Mouse (Mus musculus) MEL (cell line): ENCODE measurements around the gene Tank.

Experiments
- BHLHE40 ChIP-seq: IDR thresholded peaks from 2 replicates; pipeline ENCODE4 v1.6.1; 2012; ENCODE audit warnings: low read depth, mild to moderate bottlenecking, inconsistent platforms, low read length, improper control_type of control experiment, borderline replicate concordance
- CTCF ChIP-seq, 3 experiments: IDR thresholded peaks in 2 of 3; conservative IDR thresholded peaks in 1 of 3; 2 replicates each; pipeline ENCODE4 v1.5.1; 2011 to 2012; ENCODE audit warnings: low read length in 3 of 3, low read depth in 2 of 3, mild to moderate bottlenecking in 2 of 3, improper control_type of control experiment in 1 of 3, inconsistent platforms in 1 of 3, mixed read lengths in 1 of 3, moderate library complexity in 1 of 3; ENCODE audit not compliant: control insufficient read depth in 1 of 3, insufficient read depth in 1 of 3, poor library complexity in 1 of 3, severe bottlenecking in 1 of 3
- EP300 ChIP-seq, 2 experiments: IDR thresholded peaks; 2 replicates each; pipeline ENCODE4 v1.6.1; 2011; ENCODE audit warnings: improper control_type of control experiment in 2 of 2, low read length in 2 of 2, low read depth in 1 of 2, mild to moderate bottlenecking in 1 of 2
- MYC ChIP-seq: IDR thresholded peaks from 2 replicates; pipeline ENCODE4 v1.6.1; 2011; ENCODE audit warnings: low read depth, mild to moderate bottlenecking, low read length, improper control_type of control experiment, moderate library complexity
- POLR2A ChIP-seq, 2 experiments: IDR thresholded peaks; 2 replicates each; pipeline ENCODE4 v1.6.1; 2011 to 2012; ENCODE audit warnings: low read length in 2 of 2, mild to moderate bottlenecking in 2 of 2, control low read depth in 1 of 2, improper control_type of control experiment in 1 of 2, low read depth in 1 of 2, moderate library complexity in 1 of 2; ENCODE audit not compliant: control insufficient read depth in 1 of 2, insufficient read depth in 1 of 2, poor library complexity in 1 of 2
- RAD21 ChIP-seq: IDR thresholded peaks from 2 replicates; pipeline ENCODE4 v1.6.1; 2011; ENCODE audit warnings: mild to moderate bottlenecking, low read depth, low read length, improper control_type of control experiment
- ZMIZ1 ChIP-seq: IDR thresholded peaks from 2 replicates; pipeline ENCODE4 v1.6.1; 2012; ENCODE audit warnings: low read depth, mild to moderate bottlenecking, inconsistent platforms, low read length, improper control_type of control experiment, moderate library complexity

DNA sequence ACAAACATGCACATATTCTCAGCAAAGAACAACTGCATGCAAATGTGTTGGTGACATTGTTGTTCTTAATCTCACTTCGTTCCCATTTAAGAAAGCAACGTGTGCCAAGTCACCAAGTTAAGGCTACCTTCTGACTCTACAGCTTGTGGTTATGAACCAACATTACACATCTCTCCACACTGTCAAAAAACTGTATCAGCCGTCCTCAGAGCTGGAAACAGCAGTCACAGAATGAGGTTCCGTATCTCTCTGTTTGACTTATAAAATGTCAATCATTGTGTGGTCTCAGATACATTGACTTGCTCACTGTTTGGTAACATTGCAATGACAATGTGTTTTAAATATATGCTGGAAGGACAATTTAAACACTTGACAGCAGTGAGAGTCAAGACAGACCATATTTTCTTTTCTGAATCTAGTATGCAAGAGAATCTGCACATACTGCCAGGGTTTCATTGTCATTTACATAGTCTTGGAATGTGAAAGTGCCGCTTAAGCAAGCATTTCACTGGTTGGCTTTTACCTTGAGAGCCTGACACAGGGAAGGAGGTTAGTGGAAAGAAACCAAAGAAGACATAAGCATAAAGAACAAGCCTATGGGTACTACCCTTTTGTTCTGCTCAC is 20.4 kb upstream of the Tank start:
- no peak for TF ChIP-seq MYC
- TF ChIP-seq ZMIZ1: no peak
- no peak for TF ChIP-seq POLR2A (IDR thresholded peaks at IDR 0.05; ENCODE audit: control insufficient read depth in 1 of 2, insufficient read depth in 1 of 2, low read depth in 1 of 2, low read length in 2 of 2, poor library complexity in 1 of 2)
- TF ChIP-seq BHLHE40: no peak
- TF ChIP-seq EP300 (IDR thresholded peaks at IDR 0.05; ENCODE audit: low read depth in 1 of 2, low read length in 2 of 2): no peak
- no peak for TF ChIP-seq CTCF (IDR thresholded peaks at IDR 0.05 in 2 of 3, conservative IDR thresholded peaks at IDR 0.05 in 1 of 3; ENCODE audit: control insufficient read depth in 1 of 3, insufficient read depth in 1 of 3, low read depth in 2 of 3, low read length in 3 of 3, poor library complexity in 1 of 3, severe bottlenecking in 1 of 3)
- TF ChIP-seq RAD21: no peak
